Mouse (Mus musculus) NIH3T3 (cell line): Measurements from ENCODE around the gene Plxna2.
A peak's percentile ranks its signal among the peaks of the same experiment; 100 is the strongest.

ENCODE experiments used
- DNase-seq: peaks from one replicate; pipeline ENCODE4 v3.0.0-alpha.2; 2012; ENCODE audit warnings: low read depth

Plxna2 gene

DNA sequence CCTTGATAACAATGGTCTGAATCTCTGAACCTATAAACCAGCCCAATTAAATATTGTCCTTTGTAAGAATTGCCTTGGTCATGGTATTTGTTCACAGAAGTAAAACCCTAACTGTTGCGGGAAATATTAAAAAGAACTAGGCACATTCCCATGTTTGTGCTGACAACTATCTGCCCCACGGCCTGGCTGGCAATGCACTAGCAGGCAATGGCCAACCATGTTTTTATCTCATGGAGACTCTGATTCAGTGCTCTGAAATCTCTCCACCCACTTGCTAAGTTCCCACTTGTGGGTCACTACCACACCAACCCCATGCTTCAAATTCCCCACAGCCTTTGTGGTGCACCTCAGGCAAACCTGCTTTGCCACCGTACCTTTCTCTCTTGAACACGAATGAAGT is 202.9 kb downstream of the Plxna2 start:
- peak; percentile 64 for DNase-seq

- peak; percentile 55 for DNase-seq
These were observed 203.7 kb downstream of the Plxna2 start for GRCm38 (mm10) chr1:194821721-194822120.

DNA sequence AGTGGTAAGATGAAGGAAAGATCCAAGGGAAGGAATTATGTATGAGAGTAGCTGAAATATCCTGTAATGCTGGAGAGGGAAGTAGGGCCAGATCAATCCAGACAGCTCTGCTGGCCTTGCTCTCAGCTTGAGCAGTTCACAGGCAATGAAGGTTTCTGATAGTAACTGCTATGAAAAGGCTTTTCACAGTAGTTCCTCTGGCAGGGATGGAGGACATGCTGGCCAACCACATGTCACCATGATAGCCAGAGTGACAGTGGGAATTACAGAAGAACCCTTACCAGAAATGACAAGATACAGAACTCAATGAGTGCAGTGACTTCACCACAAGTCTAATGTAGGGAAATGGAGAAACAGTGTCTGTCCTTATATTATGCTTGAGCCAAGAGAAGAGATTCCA is 210.3 kb downstream of the Plxna2 start:
- DNase-seq = no peak

DNA sequence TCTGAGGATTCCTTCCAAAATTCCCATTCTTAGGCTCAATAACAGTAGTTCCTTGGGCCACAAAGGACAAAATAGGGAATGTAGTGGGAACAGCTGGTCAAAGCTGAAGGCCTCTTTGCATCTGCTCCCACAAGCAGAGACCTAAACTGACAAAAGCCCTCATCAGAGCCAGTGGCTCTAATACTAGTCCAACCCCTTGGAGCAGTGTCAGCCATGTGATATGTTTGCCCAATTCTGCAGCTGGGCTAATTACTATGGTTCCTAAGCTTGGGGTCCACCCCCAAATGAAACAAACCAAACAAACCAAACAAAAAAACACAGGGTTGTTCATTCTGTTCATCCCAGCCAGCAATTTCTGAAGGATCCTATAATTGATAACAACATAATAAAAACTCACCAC is 217.2 kb downstream of the Plxna2 start:
- no peak for DNase-seq

DNA sequence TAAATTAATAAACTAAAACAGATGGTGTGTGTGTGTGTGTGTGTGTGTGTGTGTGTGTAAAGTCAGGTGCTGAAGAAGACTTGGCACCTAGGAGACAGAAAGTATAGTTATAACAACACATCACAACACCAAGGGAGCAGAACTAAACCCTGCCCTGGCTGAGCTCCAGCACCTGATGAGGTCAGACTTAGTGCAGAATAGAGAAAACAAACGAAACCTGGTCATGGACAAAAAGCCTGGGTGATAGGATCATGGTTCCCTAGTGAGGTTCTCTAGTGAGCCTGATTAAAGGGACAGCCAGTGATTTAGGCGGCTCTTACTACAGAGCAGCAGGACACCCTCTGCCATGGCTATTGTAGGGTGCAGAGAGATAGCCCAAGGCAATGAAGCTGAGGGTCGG is 218.2 kb downstream of the Plxna2 start:
- DNase-seq = peak; percentile 41

GRCm38 (mm10) chr1:194836671-194837070 is 218.7 kb downstream of the Plxna2 start:
- DNase-seq = no peak

DNA sequence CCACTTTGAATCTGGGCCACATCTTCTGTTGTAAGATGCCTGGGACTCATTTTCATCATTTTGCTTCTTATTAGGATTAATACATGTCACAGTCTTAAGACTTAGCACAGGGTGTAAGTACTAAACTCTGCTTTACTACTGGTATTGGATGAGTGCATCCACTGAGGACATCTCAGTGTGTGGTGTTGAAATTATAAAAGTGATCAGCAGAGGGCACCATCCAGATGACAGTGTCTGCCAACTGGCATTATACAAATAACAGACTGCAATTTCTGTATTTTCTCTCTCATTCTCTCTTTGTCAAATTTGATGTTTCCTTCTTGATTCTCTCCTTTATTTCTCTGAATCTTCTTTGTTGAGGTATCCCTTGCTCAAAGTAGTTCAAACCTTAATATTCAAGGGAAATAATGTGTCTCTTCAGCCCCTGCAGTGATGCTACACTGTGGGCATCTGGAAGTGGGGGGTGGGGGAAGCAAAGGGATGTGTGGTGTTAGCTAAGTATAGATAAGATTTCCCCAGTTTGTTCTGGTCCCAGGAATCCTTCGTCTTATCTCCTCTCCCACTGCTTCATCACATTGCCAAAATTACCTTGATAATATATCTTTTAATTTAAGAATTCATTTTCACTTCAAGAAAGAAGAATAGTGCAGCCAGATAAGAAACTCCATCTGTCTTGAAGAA is 221.4 kb downstream of the Plxna2 start:
- DNase-seq = peak; percentile 79

DNA sequence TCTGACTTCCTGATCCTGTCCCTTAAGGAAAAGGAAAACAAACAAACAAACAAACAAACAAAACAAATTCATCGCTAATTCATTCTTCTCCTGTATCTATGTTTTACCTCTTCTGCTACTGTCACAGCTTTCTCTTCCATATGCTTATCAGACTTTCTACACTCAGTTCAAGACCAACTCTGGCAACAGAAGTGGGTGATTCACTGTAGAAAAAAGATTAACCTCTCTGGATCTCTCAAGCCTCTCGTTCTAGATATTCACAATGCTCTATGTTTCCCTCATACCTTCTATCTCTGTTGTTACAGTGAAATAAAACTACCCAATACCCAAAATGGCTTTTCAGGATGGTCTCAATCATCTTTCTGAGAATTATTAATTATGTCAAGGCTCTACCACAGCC is 225.0 kb downstream of the Plxna2 start:
- DNase-seq = no peak

GRCm38 (mm10) chr1:194847014-194847413 is 229.0 kb downstream of the Plxna2 start:
- DNase-seq = peak; percentile 37

DNA sequence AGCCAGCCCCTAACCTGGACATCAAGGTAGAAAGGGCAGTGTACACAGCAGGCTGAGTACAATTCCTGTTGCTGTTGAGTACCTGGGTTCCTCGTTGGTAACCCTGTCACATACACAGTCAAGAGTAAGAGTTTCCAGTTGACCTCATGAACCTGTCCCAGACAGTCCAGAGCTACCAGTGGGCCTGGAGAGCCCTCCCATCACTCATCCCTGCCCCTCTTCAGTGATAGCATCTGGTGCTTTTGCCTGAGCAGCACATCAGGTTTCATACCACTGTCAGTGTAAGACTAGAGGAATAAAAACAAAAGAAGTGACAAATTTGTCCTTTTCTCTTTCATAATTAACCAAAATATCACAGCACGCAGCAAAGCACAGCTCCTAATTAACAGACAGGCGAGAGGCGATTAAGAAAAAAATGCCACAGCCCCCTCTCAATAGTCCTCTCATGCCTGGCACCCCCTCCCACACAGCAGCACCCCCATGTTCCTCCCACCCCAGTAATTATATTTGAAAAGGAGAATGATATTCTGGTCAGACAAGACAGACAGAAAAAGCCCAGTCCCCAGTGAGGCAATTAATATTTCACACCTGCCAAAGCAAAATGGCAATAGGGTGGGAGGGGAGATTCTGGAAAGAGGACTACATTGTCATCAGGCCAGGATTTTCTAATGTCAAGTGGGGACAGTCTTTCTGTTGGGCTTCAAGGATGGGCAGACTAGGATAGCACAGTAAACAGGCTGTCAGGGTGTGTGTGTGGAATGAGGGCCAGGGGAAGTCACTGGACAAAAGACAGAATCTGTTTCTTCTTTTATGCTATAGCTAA is 233.4 kb downstream of the Plxna2 start:
- DNase-seq = no peak

- DNase-seq = no peak
These were observed 234.0 kb downstream of the Plxna2 start for GRCm38 (mm10) chr1:194852065-194852358.
